Mouse (Mus musculus): ENCODE measurements at regions not wholly inside any gene's neighbourhood (a gene's known extent, or its start where the extent isn't known, plus 50 kb on each side); places are given as distances from the start of the nearest gene placed in this dataset.

DNA sequence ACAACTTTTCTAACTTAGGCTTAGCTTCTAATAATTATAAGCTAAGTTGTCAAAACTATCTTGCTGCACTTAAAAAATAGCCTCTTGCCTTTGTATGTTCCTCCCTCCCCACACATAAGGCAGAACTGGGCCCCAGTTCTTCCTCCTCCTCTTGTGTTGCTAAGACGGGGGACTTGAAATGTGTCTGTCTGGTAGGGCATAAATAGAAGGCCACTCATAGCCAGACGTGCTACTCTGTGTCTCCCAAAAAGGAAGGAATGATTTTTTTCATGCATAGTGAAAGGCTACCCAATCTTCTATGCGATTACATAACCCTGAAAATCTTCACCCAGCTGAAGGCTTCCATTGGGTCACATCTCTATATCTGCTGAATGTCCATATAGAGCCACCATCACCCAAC lies 183.5 kb downstream of the Hsfy2 start:
- DNase-seq, result no peak

DNA sequence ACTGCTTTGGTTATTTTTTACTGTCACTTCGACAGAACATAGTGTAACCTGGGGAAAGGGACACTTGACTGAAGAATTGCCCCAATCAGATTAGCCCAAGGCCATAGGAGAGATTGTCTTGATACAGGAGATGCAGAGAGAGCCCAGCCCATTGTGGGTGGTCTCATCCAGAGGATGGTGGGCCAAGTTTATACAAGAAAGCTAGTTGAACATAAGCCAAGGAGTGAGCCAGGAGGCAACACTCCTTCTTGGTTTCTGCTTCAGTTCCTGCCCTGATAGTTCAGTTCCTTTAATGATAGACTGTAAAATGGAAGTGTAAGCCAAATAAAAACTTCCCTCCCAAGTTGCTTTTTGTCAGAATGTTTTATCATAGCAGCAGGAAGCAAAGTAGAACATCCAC lies 194.4 kb downstream of the Hsfy2 start:
- no peak for DNase-seq

DNA sequence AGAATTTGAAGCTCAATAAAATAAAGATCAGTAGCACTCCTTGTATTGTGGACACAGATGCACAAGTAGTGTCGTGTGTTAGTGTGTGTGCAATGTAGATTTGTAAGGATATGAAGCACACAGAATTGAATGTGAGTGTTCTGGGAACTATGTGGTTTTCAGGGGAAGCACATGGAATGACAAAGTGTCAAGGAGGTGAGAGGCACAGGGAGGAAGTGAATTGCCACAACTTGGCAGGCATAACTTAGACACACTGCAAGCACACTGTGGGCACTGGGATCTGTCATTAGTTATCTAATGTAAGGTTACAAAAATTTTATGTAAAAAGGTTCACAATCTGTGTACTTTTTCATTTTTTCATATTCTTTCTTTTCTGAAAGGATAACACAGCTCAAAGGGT lies 230.4 kb downstream of the Hsfy2 start:
- no peak for DNase-seq

DNA sequence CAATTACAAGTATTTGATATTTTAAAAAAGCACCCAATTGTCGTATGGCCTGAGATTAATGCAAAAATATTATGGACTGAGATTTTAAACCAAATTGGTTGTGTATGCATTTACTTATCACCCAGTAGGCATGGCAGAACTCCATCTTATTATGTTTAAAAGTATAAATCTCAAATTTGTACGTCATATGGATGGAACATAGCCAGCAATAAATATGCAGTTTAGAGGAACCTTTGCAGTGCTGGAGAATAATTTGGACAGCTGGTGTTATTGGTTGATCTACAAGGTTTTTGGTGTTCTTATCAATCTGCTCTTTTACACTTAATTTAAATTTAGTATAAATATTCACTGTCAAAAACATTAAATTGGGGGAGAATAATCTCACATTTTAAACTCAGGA lies 233.9 kb downstream of the Hsfy2 start:
- no peak for DNase-seq

DNA sequence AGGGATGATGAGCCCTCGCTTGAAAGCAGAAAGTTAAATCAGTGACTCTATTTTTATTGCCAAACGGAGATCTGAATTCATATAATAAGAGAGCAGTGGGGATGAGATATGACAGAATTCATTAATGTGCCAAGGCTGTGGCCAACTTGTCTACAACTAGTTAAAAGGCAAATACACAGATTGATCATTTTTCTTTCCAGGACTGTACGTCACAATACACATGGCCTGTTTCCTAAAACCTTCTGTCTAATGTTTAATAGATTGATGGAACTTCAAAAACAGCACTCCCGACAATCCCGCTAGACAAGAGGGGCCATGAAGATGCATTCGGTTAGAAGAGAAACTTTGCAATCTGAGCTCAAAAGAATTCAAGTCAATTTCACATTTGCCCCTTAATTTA lies 241.4 kb downstream of the Hsfy2 start:
- DNase-seq, result no peak

DNA sequence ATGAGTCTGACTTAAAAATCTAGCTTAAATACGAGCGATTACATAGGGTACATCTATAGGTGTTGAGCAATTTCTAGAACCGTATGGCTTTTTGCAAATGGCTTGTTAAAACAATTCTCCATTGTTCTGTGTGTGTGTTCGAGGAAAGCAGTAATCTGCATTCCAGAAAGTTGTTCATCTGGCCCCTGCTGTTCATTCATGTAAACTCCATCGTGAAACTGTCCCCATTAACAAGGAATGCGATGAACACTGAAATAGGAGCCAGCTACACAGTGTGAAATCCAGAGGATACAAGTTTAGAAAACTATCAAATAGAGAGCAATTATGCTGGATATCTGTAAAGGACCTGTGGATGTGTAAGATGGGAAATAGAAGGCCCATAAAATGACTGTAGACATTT lies 250.1 kb downstream of the Hsfy2 start:
- no peak for DNase-seq

DNA sequence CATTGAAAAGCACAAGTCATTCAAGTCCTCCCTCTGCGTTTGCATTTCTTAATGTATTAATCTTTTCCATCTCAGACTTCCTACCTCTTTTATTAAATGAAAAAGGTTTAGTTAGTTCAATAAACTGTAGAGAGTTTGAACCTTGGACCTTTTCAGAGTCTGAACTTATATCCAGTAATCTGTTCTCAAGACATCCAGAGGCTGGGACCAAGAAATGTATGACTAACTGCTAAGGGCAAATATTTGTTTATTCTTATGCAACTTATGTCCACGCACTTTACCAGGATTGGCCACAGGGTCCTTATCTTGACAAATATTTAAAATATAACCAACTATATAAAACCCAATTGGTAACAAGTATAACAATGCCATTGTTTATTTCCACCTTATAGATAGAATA lies 270.9 kb downstream of the Hsfy2 start:
- no peak for DNase-seq

DNA sequence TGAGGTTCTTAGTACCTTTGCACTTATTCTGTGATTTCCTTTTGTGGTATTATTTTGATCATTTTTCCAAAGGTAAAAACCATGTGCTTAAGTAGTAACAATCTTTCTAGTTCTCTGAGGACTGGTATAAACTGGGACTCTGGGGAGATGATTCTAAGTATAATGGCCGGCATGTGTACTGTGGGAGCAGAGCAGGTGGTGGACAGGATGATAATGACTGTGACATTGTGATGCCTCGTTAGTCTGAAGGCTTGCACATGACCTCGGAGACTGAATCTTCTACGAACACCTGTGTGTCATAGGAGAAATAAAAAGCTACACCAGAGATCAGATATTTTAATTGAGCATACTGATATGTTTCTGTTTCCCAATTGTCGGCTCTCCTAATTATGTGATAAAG lies 276.4 kb downstream of the Hsfy2 start:
- no peak for DNase-seq

DNA sequence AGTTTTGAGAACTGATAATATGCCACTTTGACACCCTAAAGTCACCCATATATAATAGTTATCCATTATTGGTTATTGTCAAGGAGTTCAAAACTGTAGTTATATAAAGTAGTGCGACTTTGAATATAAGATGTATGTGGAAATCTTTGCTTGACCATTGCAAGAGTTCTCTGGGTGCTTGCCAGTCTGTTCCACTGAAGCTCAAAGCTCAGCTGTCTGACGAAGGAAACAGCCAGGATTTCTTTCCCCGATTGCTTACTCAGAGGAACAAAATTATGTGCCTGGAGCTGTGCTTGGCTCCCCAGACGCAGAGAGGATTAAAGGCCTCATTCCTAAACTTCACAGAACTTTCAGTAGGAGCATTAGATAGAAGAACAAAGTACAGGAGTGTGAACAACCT lies 290.6 kb downstream of the Hsfy2 start:
- peak in 1 of 2 experiments; percentile 4 for DNase-seq

DNA sequence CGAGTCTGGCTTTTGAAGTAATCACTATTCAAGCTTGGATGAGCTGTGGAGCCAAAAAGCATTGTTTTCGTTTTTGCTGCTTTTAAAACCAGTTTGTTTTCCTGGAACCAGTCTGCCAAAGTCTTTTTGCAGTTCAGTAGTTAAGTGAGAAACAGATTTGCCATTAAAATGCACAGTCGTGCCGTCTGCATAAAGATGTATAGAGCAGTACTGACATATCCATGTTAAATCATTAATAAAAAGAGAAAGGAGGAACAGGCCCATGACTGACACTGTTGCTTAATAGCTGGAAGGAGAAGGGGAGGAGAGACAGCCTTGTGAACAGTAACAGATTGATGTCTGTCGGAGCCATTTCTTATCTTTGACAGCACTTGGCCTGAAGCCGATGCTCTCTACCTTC lies 292.3 kb downstream of the Hsfy2 start:
- DNase-seq, result peak in 1 of 2 experiments; percentile 3

DNA sequence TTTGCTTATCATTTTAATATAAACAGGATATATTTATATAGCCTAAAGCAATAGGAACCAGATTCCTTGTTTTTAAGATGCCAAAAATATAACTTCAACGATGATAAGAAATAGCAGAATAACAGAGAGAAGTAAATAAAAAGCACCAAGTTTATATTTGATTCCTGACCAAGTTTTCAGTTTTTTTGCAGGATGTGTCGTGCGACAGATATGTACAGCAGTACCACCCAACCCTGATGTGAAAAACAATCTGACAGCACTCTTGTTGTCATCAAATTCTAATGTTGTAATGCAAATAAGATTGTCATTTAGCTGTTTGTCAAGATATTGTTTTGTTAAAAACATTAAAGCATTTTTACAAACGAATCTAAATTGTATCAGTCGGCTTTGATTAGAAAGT lies 309.9 kb downstream of the Hsfy2 start:
- no peak for DNase-seq

DNA sequence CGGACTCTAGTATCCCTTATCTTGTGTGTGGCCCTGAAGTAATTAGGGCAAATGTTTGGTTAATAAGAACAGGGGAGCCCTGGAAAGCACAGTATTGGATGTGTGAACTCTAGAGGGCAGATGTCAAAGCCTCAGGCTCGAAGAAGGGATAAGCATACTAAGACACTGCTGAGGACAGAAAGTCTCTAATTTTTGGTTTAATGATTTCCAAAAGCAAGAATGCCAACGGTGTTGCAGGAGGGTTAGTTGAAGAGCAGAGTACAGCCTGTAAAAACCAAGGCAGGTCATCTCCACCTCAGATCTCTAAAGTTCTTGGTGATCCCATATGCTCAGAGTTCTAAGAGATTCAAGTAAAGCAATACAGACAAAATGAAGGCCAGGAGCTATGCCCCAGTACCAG lies 328.6 kb downstream of the Hsfy2 start:
- no peak for DNase-seq

DNA sequence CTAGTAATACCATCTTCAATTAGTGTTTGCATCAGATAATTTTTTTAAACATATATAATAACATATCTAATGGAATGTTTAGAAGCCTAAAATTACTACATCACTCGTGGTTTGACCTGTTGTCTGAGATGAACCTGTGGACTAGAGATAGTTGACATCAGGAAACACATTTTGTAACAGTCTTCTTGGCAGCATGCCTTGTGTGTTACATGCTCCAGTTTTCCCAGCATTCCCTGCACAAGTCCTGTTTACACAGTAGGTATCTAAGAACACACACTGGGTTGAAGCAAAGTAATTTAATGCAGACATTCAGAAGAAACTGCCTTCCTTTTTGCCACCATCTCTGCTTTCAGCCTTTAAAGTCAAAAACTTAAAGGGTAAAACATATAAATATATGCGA lies 342.8 kb downstream of the Hsfy2 start:
- DNase-seq, result peak; percentile 57 to 68

DNA sequence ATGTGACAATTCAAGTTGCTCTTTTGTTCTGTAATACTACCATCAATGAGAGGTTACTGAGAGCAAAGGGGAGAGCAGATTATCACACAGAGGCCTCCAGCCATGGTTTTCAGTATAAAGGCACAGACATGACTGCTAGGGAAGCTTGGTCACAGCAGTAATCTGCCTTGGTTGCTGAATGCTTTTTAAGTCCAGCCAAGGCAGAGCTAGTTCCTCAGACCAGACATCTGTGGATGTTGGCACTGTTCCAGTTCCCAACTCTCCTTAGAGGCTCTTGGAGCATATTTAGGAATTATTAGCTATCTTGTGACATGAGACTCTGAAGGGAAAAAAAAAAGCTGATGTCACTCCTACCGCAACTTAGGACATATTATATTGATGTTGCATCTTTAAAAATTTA lies 347.5 kb downstream of the Hsfy2 start:
- peak; percentile 76 to 81 for DNase-seq

DNA sequence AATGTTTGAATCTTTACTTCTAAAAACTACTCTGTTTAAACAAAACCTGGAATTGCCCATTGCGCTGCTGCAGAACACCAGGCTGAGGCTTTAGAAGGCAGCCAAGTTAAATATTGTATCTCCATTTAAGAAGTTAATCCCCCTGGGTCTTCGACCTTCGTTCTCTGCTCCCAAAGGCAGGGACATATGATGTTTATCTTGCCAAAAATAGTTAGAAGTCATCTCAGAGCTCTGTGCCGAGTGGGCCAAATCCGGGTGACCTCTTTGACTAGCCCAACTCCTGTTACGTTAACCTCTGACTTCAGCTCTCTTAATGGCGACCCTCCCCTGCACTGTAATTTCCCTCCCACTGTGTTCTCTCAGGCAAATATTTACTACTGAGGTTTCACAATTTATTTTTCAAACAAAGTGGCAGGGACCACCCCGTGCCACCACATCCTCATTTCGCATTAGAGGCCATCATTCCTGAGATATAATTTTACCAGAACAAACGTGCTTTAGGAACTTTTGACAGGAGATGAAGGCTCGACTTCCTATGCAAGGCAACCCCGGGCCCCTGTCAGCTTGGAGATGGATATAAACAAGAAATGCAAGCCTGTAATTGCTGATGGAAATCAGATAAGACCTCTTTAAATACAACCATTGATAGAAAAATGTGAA lies 350.7 kb downstream of the Hsfy2 start:
- DNase-seq, result no peak

DNA sequence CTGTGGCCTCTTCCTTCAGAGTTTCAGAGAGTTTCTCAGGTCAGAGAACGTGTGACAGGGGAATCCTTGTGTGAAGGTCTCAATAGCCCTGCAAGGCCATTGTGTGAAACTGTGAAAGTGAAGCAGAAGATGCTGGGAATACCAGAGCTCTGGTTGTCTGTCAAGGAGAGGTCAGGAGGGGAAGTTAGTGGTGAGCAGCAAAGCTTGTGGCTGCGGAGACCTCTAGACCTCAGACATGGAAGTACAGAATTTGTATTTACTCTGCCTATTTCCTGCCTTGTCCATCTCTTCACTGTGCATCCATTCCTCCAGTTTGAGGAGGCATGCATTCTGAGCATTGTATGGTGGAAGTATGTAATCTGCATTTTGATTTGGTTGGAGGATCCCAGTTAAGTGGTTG lies 375.5 kb downstream of the Hsfy2 start:
- DNase-seq, result no peak

DNA sequence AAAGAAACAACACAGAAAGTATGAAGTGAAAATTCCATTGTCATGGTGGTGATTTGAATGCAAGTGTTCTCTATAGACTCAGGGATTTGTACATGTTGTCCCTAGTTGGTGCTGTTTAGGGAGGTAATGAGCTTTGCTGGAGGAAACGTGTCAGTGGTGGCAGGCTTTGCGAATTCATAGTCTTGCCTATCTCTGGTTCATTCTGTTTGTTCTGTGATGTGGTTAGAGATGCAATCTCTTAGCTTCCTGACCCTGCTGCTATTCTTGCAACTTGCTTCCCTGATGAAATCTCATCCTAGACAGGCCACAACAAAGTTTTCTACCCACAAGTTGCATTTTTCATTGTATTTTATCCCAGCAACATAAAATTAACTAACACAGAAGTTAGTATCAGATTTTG lies 376.5 kb downstream of the Hsfy2 start:
- no peak for DNase-seq

DNA sequence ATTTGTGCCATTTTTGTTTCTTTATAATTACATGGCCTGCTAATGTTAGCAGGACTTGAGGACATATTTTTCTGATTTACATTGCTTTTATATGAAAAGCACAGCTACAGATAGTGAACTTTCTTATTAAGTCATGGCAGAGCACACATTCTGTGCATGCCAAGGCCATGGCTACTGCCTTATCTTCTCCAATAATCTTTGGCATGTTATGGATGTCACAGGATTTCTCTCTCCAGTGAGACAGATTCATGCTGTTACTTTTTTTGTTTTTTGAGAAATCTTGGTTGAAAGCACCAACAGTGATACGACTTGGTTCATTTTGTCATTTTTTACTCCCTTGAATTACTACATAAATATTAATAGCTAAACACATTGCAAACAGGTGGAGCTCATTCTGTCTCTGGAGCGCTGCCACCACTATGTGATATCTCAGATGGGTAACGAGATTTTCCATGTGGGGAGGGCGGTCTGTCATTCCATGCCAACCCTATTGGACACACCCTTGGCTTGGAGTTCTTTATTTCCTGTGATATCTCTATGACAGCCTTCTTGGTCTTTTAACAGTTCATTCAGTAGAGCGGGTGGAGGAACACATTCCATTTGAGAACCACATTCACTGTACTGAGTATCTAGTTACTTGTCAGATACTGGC lies 380.3 kb downstream of the Hsfy2 start:
- peak; percentile 73 to 77 for DNase-seq

DNA sequence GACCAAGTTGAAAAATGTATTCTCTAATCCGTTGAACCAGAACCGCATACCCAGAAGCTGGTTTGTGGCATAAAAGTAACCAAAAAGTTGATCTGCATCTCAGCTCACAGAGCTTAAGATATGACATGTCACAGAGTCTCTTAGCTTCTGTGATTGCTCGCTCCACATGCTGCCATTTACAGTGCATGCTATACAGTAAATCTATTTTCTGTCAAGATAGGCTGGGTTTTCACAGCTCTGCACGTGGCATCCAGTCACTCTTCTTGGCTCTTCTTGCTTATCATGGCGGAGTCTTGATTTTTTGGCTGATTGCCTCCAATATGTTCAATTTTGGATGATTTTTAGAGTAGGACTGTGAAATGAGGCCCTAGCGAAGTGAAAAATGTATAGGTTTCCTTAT lies 397.5 kb downstream of the Hsfy2 start:
- DNase-seq, result no peak

DNA sequence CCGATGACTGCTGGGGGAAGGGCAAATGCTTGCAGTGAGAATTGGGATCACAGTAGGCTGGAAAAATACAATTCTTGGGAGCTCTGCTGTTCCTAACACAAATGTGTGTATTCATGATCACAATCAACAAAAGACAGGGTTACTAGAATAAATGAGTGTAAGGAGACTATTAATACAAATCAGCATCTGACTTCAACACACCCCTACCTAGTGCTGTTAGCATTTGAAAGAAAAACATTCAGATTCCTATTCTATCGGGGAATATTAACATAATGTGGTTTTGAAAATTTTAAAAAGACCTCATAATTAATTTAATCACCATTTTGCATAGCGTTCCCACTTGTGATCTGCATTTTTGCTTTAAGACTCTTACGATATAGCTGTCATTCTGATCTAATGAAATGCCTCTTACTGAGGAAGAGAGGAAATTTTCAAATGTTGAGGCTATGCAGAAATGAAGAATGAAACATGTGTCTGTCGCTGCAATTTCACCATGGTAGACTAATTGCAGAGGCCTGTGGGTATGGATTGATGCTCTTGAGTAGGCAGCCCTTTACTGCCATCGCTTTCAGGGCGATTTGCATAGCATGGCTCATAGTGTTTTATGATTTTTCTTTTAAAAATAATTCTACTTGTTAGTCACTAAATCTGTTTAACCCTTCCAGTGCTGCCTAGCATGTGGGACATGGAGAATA lies 410.8 kb downstream of the Hsfy2 start:
- DNase-seq, result no peak

DNA sequence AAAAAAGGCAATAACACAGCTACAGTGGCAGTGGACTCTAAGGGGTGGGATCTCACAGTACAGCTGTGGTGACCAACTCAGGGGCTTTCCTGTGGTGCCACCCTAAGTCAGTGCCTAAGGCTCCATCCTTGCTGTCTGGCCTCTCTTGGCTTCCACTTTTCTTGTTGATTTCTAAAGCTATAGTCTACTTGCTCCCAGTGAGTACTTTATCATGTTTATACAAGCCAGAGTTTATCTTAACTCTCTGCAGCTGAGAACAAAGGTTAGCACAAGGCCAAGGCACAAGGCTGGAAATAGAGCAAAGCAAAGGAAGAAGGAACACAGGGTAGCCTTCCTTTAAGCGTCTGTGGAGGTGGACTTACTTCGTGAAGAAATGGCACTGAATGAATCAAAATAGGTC lies 417.5 kb downstream of the Hsfy2 start:
- no peak for DNase-seq

DNA sequence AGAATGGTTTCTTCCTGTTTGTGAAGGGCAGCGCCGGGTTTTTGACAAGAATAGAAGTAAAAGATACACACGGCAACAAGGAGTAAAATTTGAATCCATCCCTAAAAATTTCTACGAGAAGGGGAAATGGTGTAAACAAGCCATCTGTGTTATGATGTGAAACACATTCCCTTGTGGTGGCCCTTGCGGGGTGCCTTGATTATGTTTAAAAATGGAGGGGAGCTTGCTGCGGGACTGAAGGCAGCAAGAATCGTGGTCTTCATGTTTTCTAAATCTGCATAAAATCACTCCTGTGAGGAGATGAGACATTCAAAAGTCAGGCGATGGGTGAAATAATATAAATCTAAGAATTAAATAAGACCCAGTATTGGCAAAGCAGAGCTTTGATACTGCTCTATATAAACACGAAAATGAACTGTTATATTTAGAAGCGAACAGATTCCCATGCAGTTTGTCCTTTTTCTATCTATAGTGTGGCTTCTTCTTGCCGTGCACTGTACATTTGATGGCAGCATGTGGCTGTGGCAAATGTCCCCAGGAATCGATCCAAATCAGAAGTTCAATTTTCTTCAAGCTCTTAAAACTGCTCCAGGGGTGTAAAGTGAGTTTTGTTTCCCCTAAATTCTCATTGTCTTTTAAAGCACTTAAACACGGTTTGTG lies 426.4 kb downstream of the Hsfy2 start:
- DNase-seq, result no peak

DNA sequence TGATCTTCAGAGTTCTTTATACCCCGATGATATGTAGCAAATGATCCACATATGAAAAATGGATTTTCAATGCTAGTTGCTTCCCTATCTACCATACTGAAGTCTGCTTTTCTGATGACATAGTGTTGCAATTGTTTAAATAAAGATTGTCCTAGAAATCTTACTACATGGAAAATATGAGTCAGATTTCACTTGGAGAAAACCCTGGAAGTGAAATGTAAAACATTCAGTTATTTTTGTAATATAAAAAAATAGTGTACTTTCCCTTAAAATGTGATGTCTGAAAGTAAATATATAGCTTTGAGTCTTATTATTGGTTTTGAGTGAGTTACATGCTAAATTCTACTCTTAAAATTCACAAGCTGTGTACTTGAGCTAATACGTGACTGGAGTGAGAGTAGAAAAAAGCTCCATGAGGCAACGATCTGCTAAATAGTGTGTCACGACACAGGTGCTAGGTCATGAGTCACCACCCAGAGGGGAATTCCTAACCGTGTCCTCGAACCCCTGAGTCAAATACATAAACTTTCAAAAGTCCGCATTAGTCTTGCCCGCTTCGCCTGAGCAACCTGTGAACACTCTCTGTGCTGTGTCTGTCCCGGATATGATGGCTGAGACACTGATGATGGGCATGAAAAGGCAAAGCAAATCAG lies 430.5 kb downstream of the Hsfy2 start:
- no peak for DNase-seq
